Mouse (Mus musculus): ENCODE measurements at regions not wholly inside any gene's neighbourhood (a gene's known extent, or its start where the extent isn't known, plus 50 kb on each side); places are given as distances from the start of the nearest gene placed in this dataset.

- no peak overlapping the region for H3K4me2 ChIP-seq (ENCODE audit: low read depth, low read length)
- H3K4me3 ChIP-seq (ENCODE audit: low read depth, low read length): no peak overlapping the region
- no peaks in the 10 kb centered on the region for H3K9me3 ChIP-seq (ENCODE audit: low read length)
- 76% methylated on average over 4 of the region's 4 CpGs for WGBS (ENCODE audit: insufficient replicate concordance)
- no peak for TF ChIP-seq EP300 (IDR thresholded peaks at IDR 0.05; ENCODE audit: low read depth)
- TF ChIP-seq CTCF (IDR thresholded peaks at IDR 0.05; ENCODE audit: low read depth): no peak
- DNase-seq (no peak), ATAC-seq (no peak)
- H3K9ac ChIP-seq (replicated peaks): no peak overlapping the region
- H3K27me3 ChIP-seq (ENCODE audit: insufficient read depth, low read length): no peaks in the 10 kb centered on the region
- peaks cover 3% of the 10 kb centered on the region; the same call in 1 of the 2 replicates for H3K4me1 ChIP-seq (ENCODE audit: insufficient read depth)
- H3K36me3 ChIP-seq (replicated peaks; ENCODE audit: insufficient read depth, low read length): no peaks in the 10 kb centered on the region
- H3K27ac ChIP-seq (ENCODE audit: low read depth): no peak overlapping the region
These were observed 617.9 kb downstream of the Kcnj2 start for GRCm38 (mm10) chr11:111683909-111684308.

- 9% methylated on average over 3 of the region's 3 CpGs for WGBS (ENCODE audit: insufficient replicate concordance)
- Histone ChIP-seq H3K4me2 (ENCODE audit: low read depth, low read length) (no peak overlapping the region), H3K27ac (ENCODE audit: low read depth) (0 out of 2 replicates have a peak overlapping the region, but pooled peaks have one; percentile 48), H3K4me1 (ENCODE audit: insufficient read depth) (peaks cover 3% of the 10 kb centered on the region; the same call in 1 of the 2 replicates), H3K4me3 (ENCODE audit: low read depth, low read length) (no peak overlapping the region), H3K9ac (replicated peaks) (no peak overlapping the region), H3K27me3 (ENCODE audit: insufficient read depth, low read length) (no peaks in the 10 kb centered on the region), H3K9me3 (ENCODE audit: low read length) (no peaks in the 10 kb centered on the region), H3K36me3 (replicated peaks; ENCODE audit: insufficient read depth, low read length) (no peaks in the 10 kb centered on the region)
- DNase-seq: peak; percentile 19
- TF ChIP-seq EP300 (IDR thresholded peaks at IDR 0.05; ENCODE audit: low read depth): peak; percentile 98
- TF ChIP-seq CTCF (IDR thresholded peaks at IDR 0.05; ENCODE audit: low read depth): no peak
- peak; percentile 96 for ATAC-seq
These were observed 621.8 kb downstream of the Kcnj2 start for GRCm38 (mm10) chr11:111687769-111688168.

DNA sequence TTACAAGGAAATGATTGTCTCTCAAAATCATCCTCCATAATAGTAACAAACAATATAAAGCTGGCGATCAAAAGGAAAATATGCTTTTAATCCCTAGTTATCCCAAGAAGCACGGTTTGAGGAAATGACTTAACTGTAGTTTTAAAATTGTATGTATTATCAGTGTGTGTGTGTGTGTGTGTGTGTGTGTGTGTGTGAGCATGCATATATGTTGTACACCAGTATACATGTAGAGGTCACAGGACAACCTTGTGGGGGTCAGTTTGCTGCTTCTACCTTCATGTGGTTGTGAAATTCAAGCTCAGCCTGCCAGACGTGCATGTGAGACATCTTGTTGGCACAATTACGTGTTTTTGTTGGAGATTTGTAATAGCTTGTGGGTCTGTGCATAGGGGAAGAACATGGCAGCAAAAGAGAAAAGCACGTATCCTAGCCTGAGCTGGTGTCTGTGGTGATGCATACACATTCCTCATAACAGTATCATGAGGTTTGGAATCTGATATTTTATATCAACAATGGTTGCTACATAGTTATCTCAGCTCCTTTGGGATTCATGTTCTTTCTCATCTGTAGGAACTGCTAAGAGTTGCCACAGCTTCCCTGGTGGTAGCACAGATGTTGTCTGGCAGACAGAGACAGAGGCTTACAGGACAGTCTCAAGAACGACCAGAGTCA is 622.4 kb downstream of the Kcnj2 start:
- ATAC-seq (no peak), DNase-seq (no peak)
- Histone ChIP-seq H3K36me3 (replicated peaks; ENCODE audit: insufficient read depth, low read length) (no peaks in the 10 kb centered on the region), H3K9me3 (ENCODE audit: low read length) (no peaks in the 10 kb centered on the region), H3K4me1 (ENCODE audit: insufficient read depth) (peaks cover 3% of the 10 kb centered on the region; the same call in 1 of the 2 replicates), H3K9ac (replicated peaks) (no peak overlapping the region), H3K27ac (ENCODE audit: low read depth) (0 out of 2 replicates have a peak overlapping the region, but pooled peaks have one; percentile 48), H3K4me2 (ENCODE audit: low read depth, low read length) (no peak overlapping the region), H3K4me3 (ENCODE audit: low read depth, low read length) (no peak overlapping the region), H3K27me3 (ENCODE audit: insufficient read depth, low read length) (no peaks in the 10 kb centered on the region)
- WGBS (ENCODE audit: insufficient replicate concordance): 60% methylated on average over 6 of the region's 6 CpGs
- TF ChIP-seq EP300 (IDR thresholded peaks at IDR 0.05; ENCODE audit: low read depth): no peak
- TF ChIP-seq CTCF (IDR thresholded peaks at IDR 0.05; ENCODE audit: low read depth): no peak

DNA sequence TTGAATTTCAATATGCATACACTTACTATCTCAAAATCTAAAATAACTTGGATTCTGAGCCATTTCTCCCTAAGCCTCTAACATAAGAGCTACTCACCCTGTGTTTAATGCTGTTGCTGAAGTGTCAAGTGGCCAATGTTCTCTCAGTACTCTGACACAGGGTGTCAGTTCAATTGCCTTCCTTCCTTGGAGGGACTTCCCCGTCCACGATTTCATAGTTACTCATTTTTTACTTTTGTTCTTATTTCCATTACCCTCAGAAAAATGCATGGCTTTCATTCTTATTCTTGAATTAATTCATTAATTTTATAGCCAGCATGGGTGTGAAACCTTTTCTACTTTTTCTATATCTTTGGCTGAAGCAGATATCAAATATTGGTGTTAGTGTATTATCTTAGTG is 623.9 kb downstream of the Kcnj2 start:
- DNase-seq (no peak), ATAC-seq (no peak)
- Histone ChIP-seq H3K4me3 (ENCODE audit: low read depth, low read length) (no peak overlapping the region), H3K9me3 (ENCODE audit: low read length) (no peaks in the 10 kb centered on the region), H3K36me3 (replicated peaks; ENCODE audit: insufficient read depth, low read length) (no peaks in the 10 kb centered on the region), H3K4me2 (ENCODE audit: low read depth, low read length) (no peak overlapping the region), H3K27ac (ENCODE audit: low read depth) (no peak overlapping the region), H3K4me1 (ENCODE audit: insufficient read depth) (peaks cover 3% of the 10 kb centered on the region; the same call in 1 of the 2 replicates), H3K27me3 (ENCODE audit: insufficient read depth, low read length) (no peaks in the 10 kb centered on the region), H3K9ac (replicated peaks) (no peak overlapping the region)
- 50% methylated on average over 2 of the region's 2 CpGs for WGBS (ENCODE audit: insufficient replicate concordance)
- TF ChIP-seq EP300 (IDR thresholded peaks at IDR 0.05; ENCODE audit: low read depth): no peak
- no peak for TF ChIP-seq CTCF (IDR thresholded peaks at IDR 0.05; ENCODE audit: low read depth)

DNA sequence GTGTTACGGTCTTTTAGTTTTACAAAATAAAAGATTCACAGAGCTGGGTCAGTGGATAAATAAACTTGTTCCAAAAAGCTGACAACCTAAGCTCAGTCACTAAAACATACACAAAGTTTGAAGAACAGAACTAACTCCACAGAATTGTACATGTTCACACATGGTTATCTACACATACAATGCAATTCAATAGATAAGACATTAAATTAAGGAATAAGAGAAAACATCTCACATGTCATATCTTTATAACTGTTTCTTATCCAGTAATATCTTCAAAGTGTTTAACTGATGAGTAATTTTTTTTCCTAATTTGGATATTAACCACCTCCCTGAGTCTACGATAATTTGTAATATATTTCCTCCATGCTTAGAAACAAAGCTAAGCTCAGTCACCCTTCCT is 625.5 kb downstream of the Kcnj2 start:
- ATAC-seq (no peak), DNase-seq (no peak)
- no peak overlapping the region for H3K4me2 ChIP-seq (ENCODE audit: low read depth, low read length)
- no peak for TF ChIP-seq CTCF (IDR thresholded peaks at IDR 0.05; ENCODE audit: low read depth)
- TF ChIP-seq EP300 (IDR thresholded peaks at IDR 0.05; ENCODE audit: low read depth): no peak
- H3K27ac ChIP-seq (ENCODE audit: low read depth): no peak overlapping the region
- H3K36me3 ChIP-seq (replicated peaks; ENCODE audit: insufficient read depth, low read length): no peaks in the 10 kb centered on the region
- no peaks in the 10 kb centered on the region for H3K27me3 ChIP-seq (ENCODE audit: insufficient read depth, low read length)
- no peak overlapping the region for H3K9ac ChIP-seq (replicated peaks)
- WGBS (ENCODE audit: insufficient replicate concordance): 85% methylated on average over 2 of the region's 2 CpGs
- peaks cover 3% of the 10 kb centered on the region; the same call in 1 of the 2 replicates for H3K4me1 ChIP-seq (ENCODE audit: insufficient read depth)
- no peaks in the 10 kb centered on the region for H3K9me3 ChIP-seq (ENCODE audit: low read length)
- no peak overlapping the region for H3K4me3 ChIP-seq (ENCODE audit: low read depth, low read length)

GRCm38 (mm10) chr11:111696668-111697067 is 630.7 kb downstream of the Kcnj2 start:
- no peak overlapping the region for H3K27ac ChIP-seq (ENCODE audit: low read depth)
- no peak overlapping the region for H3K4me2 ChIP-seq (ENCODE audit: low read depth, low read length)
- no peaks in the 10 kb centered on the region for H3K4me1 ChIP-seq (ENCODE audit: insufficient read depth)
- WGBS (ENCODE audit: insufficient replicate concordance): 59% methylated on average over 2 of the region's 2 CpGs
- no peak overlapping the region for H3K4me3 ChIP-seq (ENCODE audit: low read depth, low read length)
- TF ChIP-seq CTCF (IDR thresholded peaks at IDR 0.05; ENCODE audit: low read depth) (no peak), EP300 (IDR thresholded peaks at IDR 0.05; ENCODE audit: low read depth) (no peak)
- no peaks in the 10 kb centered on the region for H3K27me3 ChIP-seq (ENCODE audit: insufficient read depth, low read length)
- no peaks in the 10 kb centered on the region for H3K36me3 ChIP-seq (replicated peaks; ENCODE audit: insufficient read depth, low read length)
- no peak overlapping the region for H3K9ac ChIP-seq (replicated peaks)
- DNase-seq (no peak), ATAC-seq (no peak)
- no peaks in the 10 kb centered on the region for H3K9me3 ChIP-seq (ENCODE audit: low read length)
